Mouse (Mus musculus) ovary, adult 18-20 months (tissue): ENCODE results near the gene Olfr974.
"Not testable (repeated sequence)": the region's sequence is repeated elsewhere in the genome, so short reads cannot be mapped to it uniquely, and the experiment has no call there.

Experiments used
- DNase-seq: peaks from one replicate; pipeline ENCODE4 v3.0.0; 2022; ENCODE audit warnings: low spot score, mixed read lengths

Gene Olfr974

GRCm38 (mm10) chr9:39937201-39937600, at the start of gene Olfr974:
Gene Olfr974 (plus strand): TSS chr9:39937501.
- DNase-seq = no peak

GRCm38 (mm10) chr9:39905106-39905505, 32.2 kb upstream of the Olfr974 start:
- DNase-seq = no peak

GRCm38 (mm10) chr9:39907036-39907435, 30.3 kb upstream of the Olfr974 start, which contains the start of gene Olfr229:
Gene Olfr229 (plus strand): TSS chr9:39907336.
- no peak for DNase-seq

GRCm38 (mm10) chr9:39909939-39910338, 27.4 kb upstream of the Olfr974 start:
- no peak for DNase-seq

GRCm38 (mm10) chr9:39927975-39928836, 9.1 kb upstream of the Olfr974 start:
- DNase-seq = not testable (repeated sequence)

- DNase-seq = not testable (repeated sequence)
Observed at GRCm38 (mm10) chr9:39928837-39929236, 8.5 kb upstream of the Olfr974 start.

GRCm38 (mm10) chr9:39951946-39952345, 14.6 kb downstream of the Olfr974 start, which contains the start of gene Olfr975:
Gene Olfr975 (minus strand): TSS chr9:39952046.
- DNase-seq = no peak

GRCm38 (mm10) chr9:39961033-39961432, 23.7 kb downstream of the Olfr974 start, which contains the start of gene Olfr976:
Gene Olfr976 (minus strand): TSS chr9:39961133.
- not testable (repeated sequence) for DNase-seq

- not testable (repeated sequence) for DNase-seq
Observed at GRCm38 (mm10) chr9:39976581-39977145, 39.4 kb downstream of the Olfr974 start.

GRCm38 (mm10) chr9:39991813-39992212, 54.5 kb downstream of the Olfr974 start, which contains the start of gene Olfr978:
Gene Olfr978 (plus strand): TSS chr9:39992113.
- no peak for DNase-seq
